Mouse (Mus musculus) kidney, postnatal 4 days (tissue): Measurements from ENCODE around the gene Pagr1b.

Experiments used
- DNase-seq, 2 experiments: peaks; one replicate each; pipeline ENCODE4 v3.0.0; 2021; ENCODE audit warnings: mixed read lengths in 2 of 2

Gene Pagr1b

DNA sequence TGATC, at the start of gene Pagr1b:
TSS of gene Pagr1b (minus strand) at position 4 of the 5 bp plus-strand sequence.
- no peak for DNase-seq

DNA sequence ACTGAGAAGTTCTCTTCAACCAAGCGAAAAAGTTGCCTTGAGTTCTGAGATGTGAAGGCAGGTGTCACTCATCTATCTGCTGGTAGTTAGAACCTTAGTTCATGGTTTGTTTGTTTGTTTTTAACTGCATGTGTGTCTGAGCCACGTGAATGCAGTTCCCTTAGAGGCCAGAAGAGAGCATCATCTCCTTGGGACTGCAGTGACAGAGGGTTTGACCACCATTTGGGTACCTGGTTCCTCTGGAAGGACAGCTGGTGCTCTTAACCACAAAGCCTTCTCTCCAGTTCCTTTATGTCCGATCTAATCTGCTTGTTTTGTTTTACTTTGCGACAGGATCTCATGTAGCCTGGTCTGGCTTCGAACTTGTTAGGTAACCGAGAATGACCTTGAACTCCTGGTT, 49.3 kb upstream of the Pagr1b start:
- no peak for DNase-seq

DNA sequence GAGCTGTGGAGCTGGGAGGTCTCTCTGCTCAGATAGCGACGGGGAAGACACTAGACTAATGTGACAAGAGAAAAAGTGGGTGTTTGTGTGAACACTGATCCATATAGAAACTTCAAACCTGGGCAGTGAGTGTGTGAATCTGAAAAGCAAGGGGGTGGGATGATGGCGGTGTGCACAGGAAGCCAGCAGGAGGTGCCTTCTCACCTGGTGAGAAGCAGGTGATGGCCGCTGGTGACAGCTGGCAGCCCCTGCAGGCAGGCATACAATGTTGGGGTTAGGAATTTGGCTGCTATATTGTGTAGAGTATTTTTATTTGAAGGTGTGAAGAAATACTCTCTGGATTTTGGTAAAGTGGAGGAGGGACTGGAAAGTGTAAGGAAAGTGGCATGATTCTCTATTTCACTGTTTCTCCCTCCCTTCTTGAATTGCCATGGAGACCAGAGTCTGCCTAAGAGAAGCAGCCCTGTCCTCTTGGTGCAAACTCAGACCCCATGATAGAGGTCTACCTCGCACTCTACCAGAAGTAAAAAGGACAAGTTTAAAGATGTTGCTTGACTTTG, 38.8 kb upstream of the Pagr1b start:
- DNase-seq = no peak

DNA sequence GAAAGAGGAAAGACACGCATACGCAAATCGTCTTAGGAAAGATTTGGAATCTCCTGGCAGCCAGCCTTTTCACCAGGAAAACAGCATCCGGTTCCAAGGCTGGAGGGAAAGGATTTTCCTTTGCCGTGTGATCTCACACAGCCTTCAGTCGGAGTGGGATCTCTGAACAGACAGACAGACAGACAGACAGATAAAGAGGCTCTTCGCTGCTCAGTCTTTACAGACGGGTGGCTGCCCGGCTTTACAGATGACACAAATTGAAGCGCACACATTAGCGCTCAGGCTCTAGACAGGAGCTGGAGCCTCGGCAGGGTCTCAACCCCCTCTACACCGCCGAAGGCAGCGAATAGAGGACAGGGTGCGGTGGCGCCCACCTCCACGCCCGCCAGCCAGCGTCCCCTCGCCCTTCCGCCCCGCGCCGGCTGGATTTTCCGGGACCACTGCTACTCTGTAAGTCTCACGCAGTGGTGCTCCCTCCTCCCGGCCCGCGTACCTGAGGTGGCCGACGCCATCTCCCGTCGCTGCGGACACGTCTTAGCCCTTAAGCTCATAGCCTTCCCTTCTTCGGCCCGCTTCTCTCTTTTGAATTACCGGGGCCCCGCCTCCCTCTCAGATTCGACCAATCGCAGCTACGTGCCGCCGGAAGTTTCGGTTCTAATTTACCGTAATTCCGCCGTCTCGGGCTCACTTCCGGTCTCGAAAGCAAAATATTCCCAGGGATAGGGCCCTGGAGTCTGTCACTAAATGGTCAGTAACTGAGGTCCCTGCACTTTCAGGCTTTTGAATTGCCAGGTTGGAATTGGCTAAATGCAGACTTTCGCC, 25.8 kb upstream of the Pagr1b start, which contains the start of gene Kif22:
TSS of gene Kif22 (minus strand) at position 621 of the 822 bp plus-strand sequence.
- peak; percentile 93 to 94 for DNase-seq

DNA sequence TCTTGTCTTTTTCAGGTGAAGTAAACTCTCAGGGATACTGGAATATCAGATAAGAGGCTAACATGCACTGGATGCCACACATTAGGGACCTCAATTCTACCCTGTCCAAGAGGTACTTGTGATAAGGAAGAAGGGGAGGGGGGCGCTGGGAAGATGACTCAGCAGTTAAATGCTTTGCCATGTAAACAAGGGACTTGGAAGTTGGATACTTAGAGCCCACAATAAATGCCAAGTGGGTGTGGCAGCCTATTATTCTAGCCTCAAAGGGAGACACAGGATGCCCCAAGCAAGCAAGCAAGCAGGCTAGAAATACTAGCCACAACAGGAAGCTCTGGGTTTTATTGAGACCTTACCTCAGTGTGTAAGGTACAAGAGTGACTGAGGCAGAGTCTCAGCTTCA, 15.0 kb upstream of the Pagr1b start:
- DNase-seq = no peak

- no peak for DNase-seq
Observed at GRCm38 (mm10) chr7:127030172-127030571, 13.9 kb upstream of the Pagr1b start.

- no peak for DNase-seq
Observed at GRCm38 (mm10) chr7:127027885-127028284, 11.6 kb upstream of the Pagr1b start.

DNA sequence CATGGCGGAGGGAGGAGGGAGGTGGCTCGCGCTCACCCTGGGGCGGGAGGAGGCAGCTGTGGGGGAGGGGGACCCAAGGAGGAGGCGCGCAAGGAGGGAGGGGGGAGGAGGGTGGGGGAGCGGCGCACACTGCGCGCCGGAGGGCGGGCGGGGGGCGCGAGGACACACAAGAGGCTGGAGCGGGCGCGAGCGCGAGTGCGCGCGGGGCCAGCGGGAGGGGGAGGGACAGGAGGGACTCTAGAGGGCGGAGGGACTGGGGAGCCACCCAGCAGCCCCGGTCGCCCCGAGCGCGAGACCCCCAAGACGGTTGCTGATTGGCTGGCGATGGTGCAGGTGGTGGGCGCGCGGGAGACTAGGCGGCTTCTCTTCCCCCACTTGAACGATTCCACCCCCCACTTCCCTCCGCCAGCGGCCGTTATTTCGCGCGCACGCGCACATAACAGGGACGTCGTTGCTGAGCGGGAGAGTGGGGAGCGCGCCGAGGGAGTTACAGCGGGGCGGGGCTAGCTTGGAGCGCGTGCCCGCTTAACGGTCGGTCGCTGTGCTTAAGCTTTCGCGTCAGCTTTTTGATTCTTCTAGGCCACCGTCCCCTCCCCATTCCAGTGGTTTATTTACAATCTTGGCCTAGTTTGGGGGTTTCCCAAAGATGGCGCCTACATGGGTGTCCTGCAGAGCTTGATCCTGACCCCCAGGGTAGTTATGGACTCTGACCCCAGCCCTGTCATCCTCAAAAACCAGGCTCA, 10.9 kb upstream of the Pagr1b start, which contains the start of gene Maz:
TSS of gene Maz (minus strand) at position 54 of the 743 bp plus-strand sequence.
- DNase-seq = peak; percentile 99 to 100

DNA sequence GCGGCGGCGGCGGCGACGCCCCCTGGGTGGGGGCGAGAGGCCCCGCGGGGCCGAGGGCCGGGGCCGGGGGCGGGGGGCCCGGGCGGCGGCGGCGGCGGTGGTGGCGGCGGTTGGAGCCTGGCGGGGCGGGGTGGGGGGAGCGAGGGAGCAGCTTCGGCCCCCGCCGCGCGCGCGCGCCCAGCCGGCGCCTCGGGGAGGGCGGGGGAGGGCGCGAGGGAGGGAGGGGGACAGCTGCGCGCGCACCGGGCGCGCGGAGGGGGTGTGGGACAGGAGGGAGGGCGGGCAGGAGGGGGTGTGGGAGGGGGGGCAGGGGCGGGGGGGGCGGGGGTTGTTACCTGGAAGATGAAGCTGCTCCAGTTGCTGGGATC, 10.3 kb upstream of the Pagr1b start:
- no peak for DNase-seq

GRCm38 (mm10) chr7:127026161-127026600, 9.9 kb upstream of the Pagr1b start:
- DNase-seq = peak; percentile 82 to 89

- peak; percentile 73 to 84 for DNase-seq
Observed at GRCm38 (mm10) chr7:127025556-127026160, 9.4 kb upstream of the Pagr1b start.

GRCm38 (mm10) chr7:127024755-127025555, 8.7 kb upstream of the Pagr1b start:
- DNase-seq = peak; percentile 84 to 93

DNA sequence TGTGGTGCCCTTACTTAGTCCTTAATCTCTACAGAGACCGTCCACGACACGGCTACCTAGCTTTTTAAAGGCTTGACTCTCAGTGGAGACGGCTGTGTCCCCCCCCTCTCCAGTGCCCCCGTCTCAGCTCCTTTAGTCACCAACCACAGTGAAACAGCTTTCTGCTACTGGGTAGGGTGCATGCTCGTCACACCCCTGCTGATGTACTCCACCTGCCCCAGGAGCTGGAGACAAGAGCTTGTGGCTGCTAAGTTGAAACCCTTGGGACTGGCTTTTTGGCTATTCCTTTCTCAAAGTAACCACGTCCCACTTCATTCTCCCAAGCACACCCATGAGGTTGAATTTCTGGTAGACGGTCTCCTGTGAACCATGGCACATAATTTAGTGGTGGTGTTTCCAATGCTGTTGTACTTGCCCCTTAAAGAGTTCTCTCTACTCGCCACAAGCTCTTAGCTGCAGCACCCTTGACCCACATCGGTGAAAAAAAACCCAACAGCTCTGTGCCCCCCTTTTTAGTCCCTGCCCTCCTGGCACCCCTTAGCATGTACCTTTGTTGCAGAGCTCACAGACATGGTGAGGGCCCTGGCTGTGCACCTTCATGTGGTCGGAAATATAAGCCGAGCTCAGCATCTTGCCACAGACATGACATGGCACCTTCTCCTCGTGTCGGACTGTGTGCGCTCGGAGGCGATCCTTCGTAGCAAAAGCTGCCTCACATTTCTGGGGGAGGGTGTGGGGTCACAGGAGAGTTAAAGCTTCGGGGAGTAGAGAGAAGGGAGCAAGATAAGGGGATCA, 7.8 kb upstream of the Pagr1b start:
- no peak for DNase-seq

DNA sequence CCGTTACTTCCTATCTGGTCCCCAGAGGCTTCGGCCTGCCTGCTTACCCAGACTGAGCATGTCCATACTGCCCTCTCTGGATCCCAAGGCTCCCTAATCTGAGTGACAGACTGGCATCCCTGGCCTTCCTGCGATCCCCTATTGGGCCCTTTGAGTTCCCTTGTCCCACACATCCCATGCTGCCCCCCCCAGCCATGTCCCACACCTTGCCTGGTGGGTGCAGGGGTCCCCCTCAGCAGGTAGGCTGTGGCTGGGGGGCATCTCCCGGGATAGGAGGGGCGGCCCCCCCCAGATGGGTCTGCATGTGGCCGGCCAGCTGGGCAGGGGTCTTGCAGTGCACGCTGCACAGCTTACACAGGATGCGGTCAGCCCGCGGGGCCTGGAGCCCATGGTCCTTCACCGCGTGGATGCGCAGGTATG, 7.0 kb upstream of the Pagr1b start:
- no peak for DNase-seq

- DNase-seq = no peak
Observed at GRCm38 (mm10) chr7:127022528-127023271, 6.4 kb upstream of the Pagr1b start.

GRCm38 (mm10) chr7:127021563-127022527, 5.6 kb upstream of the Pagr1b start:
- no peak for DNase-seq

DNA sequence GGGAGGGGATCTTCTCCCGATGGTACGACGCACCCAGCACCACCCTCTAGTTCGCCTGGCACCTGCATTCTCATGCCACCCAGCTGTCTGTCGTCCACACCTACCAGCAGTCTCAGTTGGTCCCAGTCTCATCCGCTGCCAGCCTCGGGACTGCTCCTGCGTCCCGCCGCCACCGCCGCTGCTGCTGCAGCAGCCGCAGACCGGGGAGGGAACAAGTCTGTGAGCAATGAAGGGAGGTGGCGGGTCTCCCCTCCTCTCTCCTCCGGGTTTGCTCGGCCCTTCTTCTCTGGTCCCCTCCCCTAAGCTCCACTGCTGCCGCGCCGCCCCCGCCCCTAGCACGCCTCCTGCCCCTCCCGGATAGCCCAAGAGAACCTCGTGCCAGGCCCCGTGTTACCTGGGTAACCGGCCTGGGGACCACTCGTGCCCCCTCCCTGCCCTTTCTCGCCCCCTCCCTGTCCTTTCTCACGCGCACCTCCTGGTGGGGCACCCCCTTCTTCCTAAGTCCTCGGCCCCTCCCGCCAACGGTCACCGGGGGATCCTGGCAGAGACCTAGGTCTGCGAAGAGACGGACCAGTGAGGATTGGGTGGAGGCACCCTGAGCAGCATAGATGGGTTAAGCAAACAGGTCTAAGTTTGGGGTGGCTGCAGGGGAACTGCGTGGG, 4.7 kb upstream of the Pagr1b start, which contains the start of the genes Gm42742 and Prrt2:
TSS of gene Gm42742 (minus strand) at position 197 of the 662 bp plus-strand sequence.
TSS of gene Prrt2 (minus strand) at position 311 of the 662 bp plus-strand sequence.
- peak; percentile 76 to 80 for DNase-seq

- peak in 1 of 2 experiments; percentile 17 for DNase-seq
Observed at GRCm38 (mm10) chr7:127020491-127020890, 4.2 kb upstream of the Pagr1b start.

DNA sequence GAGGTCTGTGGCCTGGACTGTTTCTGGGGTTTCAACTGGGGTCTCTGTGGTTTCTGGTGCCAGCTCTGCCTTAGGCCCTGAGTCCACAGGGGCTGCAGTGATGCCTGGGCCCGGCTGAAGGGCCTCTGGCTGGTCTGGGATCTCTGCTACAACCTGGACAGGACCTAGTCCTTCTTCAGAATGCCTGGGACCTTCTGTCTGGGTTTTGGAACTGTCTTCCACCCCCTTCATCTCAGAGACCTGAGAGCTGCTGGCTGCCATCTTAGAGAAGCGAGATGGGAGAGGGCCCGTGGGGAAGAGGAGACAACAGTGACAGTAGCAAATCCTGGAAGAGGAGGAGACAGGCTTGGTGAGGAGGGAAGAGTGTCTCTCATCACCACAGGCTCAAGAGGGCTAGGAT, 3.7 kb upstream of the Pagr1b start:
- no peak for DNase-seq
